Mouse (Mus musculus) adrenal gland, adult 18-20 months (tissue): ENCODE measurements around the gene Cfap126. TPM values are rescaled to one million over a fixed set of nuclear protein-coding genes. Genes with fewer than 3 reads are reported as not detected.
"Not testable (repeated sequence)": the region's sequence is repeated elsewhere in the genome, so short reads cannot be mapped to it uniquely, and the experiment has no call there.

Source experiments
- DNase-seq, 2 experiments: peaks; one replicate each; pipeline ENCODE4 v3.0.0; 2021 to 2022; ENCODE audit warnings: low spot score in 2 of 2
- long read RNA-seq, 2 experiments: library from polyadenylated mRNA; stranded (forward); transcript quantifications; one replicate each; pipeline ENCODE4 v2.0.0; 2021
- total RNA-seq, 2 experiments: library from RNA; stranded (reverse); gene quantifications; 1 replicate in 1 of 2; 2 replicates in 1 of 2; pipeline ENCODE4 v1.2.3; 2021

The Cfap126 gene
- 1 to 10 TPM; 3.0 to 4.2 TPM for total RNA-seq
- long read RNA-seq, experiment 1, result 0 reads
- long read RNA-seq, experiment 2, partial matches to known transcripts, result 0 of 2 reads
- long read RNA-seq, experiment 2, other reads (novel, unspliced or antisense), result 2 of 2 reads

GRCm38 (mm10) chr1:171113873-171114299 lies at the start of gene Cfap126:
Gene Cfap126, plus strand, starts transcription at chr1:171113918.
- peak; percentile 79 to 85 for DNase-seq

GRCm38 (mm10) chr1:171064491-171065242 lies 49.1 kb upstream of the Cfap126 start, which contains the start of gene Fcgr3:
Gene Fcgr3, minus strand, starts transcription at chr1:171064935.
- peak; percentile 81 for DNase-seq

- DNase-seq, result peak; percentile 41 to 48
Observed at GRCm38 (mm10) chr1:171065243-171065587, 48.5 kb upstream of the Cfap126 start.

- peak; percentile 36 to 56 for DNase-seq
Observed at GRCm38 (mm10) chr1:171065768-171066167, 48.0 kb upstream of the Cfap126 start.

- not testable (repeated sequence) for DNase-seq
Observed at GRCm38 (mm10) chr1:171066583-171066982, 47.1 kb upstream of the Cfap126 start.

- not testable (repeated sequence) for DNase-seq
Observed at GRCm38 (mm10) chr1:171067928-171068327, 45.8 kb upstream of the Cfap126 start.

GRCm38 (mm10) chr1:171069508-171069907 lies 44.2 kb upstream of the Cfap126 start:
- peak in 1 of 2 experiments; percentile 25 for DNase-seq

GRCm38 (mm10) chr1:171070879-171071278 lies 42.8 kb upstream of the Cfap126 start:
- DNase-seq, result not testable (repeated sequence)

- DNase-seq, result not testable (repeated sequence)
Observed at GRCm38 (mm10) chr1:171071726-171072125, 42.0 kb upstream of the Cfap126 start.

- DNase-seq, result not testable (repeated sequence)
Observed at GRCm38 (mm10) chr1:171072217-171072616, 41.5 kb upstream of the Cfap126 start.

GRCm38 (mm10) chr1:171074283-171074682 lies 39.4 kb upstream of the Cfap126 start:
- peak in 1 of 2 experiments; percentile 15 for DNase-seq

GRCm38 (mm10) chr1:171076176-171076575 lies 37.5 kb upstream of the Cfap126 start:
- DNase-seq, result not testable (repeated sequence)

- not testable (repeated sequence) for DNase-seq
Observed at GRCm38 (mm10) chr1:171077192-171077591, 36.5 kb upstream of the Cfap126 start.

GRCm38 (mm10) chr1:171077955-171078354 lies 35.8 kb upstream of the Cfap126 start:
- peak; percentile 31 to 36 for DNase-seq

GRCm38 (mm10) chr1:171078419-171078818 lies 35.3 kb upstream of the Cfap126 start:
- not testable (repeated sequence) for DNase-seq

- not testable (repeated sequence) for DNase-seq
Observed at GRCm38 (mm10) chr1:171079345-171079744, 34.4 kb upstream of the Cfap126 start.

- not testable (repeated sequence) for DNase-seq
Observed at GRCm38 (mm10) chr1:171079825-171080224, 33.9 kb upstream of the Cfap126 start.

GRCm38 (mm10) chr1:171081512-171082231 lies 32.0 kb upstream of the Cfap126 start:
- DNase-seq, result not testable (repeated sequence)

- no peak for DNase-seq
Observed at GRCm38 (mm10) chr1:171085718-171086117, 28.0 kb upstream of the Cfap126 start.

- not testable (repeated sequence) for DNase-seq
Observed at GRCm38 (mm10) chr1:171088237-171088869, 25.4 kb upstream of the Cfap126 start.

- DNase-seq, result no peak
Observed at GRCm38 (mm10) chr1:171089891-171090290, 23.8 kb upstream of the Cfap126 start.
